Mouse (Mus musculus): ENCODE data around the gene Nlgn1. TPM values are rescaled to one million over a fixed set of nuclear protein-coding genes. Genes with fewer than 3 reads are reported as not detected.

Nlgn1 gene
- polyA plus RNA-seq, 1 experiment from 2014 or later, result 0.28 TPM

- H3K9me3 ChIP-seq, result no peaks in the 10 kb centered on the region
- no peak for DNase-seq (ENCODE audit: low spot score)
- 65% methylated on average over 4 of the region's 4 CpGs for WGBS
- H3K4me1 ChIP-seq, result no peaks in the 10 kb centered on the region
- H3K27ac ChIP-seq, result no peak overlapping the region
- H3K36me3 ChIP-seq, result no peaks in the 10 kb centered on the region
- H3K4me3 ChIP-seq, result no peak overlapping the region
- no peaks in the 10 kb centered on the region for H3K27me3 ChIP-seq (ENCODE audit: insufficient read depth, poor library complexity, severe bottlenecking)
Measured at GRCm38 (mm10) chr3:26270894-26271795, 61.1 kb downstream of the Nlgn1 start.

GRCm38 (mm10) chr3:26246564-26246963 lies 85.7 kb downstream of the Nlgn1 start:
- Histone ChIP-seq H3K36me3 (no peaks in the 10 kb centered on the region), H3K4me3 (no peak overlapping the region), H3K4me1 (no peaks in the 10 kb centered on the region), H3K27ac (no peak overlapping the region), H3K9me3 (no peaks in the 10 kb centered on the region), H3K27me3 (ENCODE audit: insufficient read depth, poor library complexity, severe bottlenecking) (no peaks in the 10 kb centered on the region)
- no peak for DNase-seq (ENCODE audit: low spot score)
- WGBS, result 82% methylated on average over 7 of the region's 7 CpGs

GRCm38 (mm10) chr3:26243274-26243673 lies 89.0 kb downstream of the Nlgn1 start:
- Histone ChIP-seq H3K4me1 (no peaks in the 10 kb centered on the region), H3K36me3 (no peaks in the 10 kb centered on the region), H3K27me3 (ENCODE audit: insufficient read depth, poor library complexity, severe bottlenecking) (no peaks in the 10 kb centered on the region), H3K4me3 (no peak overlapping the region), H3K9me3 (no peaks in the 10 kb centered on the region), H3K27ac (no peak overlapping the region)
- no peak for DNase-seq (ENCODE audit: low spot score)
- 68% methylated on average over 2 of the region's 2 CpGs for WGBS

DNA sequence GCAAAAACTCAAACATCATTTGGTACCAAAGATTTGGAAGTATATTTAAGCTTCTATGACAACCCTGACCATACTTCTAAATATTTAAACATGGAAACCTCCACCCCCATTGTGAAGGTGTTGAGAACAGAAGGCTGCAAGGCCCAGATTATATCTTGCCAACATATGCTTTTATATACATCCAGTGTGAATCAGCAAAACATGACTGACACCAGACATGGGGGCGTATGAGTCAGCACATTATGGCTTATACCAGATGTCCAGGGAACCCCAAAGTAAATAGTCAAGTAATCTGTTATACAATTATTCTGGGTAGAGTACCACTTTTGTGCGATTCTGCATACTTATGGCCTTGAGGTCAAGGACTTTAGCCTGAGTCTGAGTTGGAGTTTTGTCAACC lies 102.3 kb downstream of the Nlgn1 start:
- 83% methylated on average over 2 of the region's 2 CpGs for WGBS
- Histone ChIP-seq H3K4me3 (no peak overlapping the region), H3K27ac (no peak overlapping the region), H3K4me1 (no peaks in the 10 kb centered on the region), H3K9me3 (no peaks in the 10 kb centered on the region), H3K36me3 (no peaks in the 10 kb centered on the region), H3K27me3 (ENCODE audit: insufficient read depth, poor library complexity, severe bottlenecking) (no peaks in the 10 kb centered on the region)
- DNase-seq (ENCODE audit: low spot score), result no peak

GRCm38 (mm10) chr3:26228827-26229226 lies 103.4 kb downstream of the Nlgn1 start:
- no peaks in the 10 kb centered on the region for H3K9me3 ChIP-seq
- no peaks in the 10 kb centered on the region for H3K27me3 ChIP-seq (ENCODE audit: insufficient read depth, poor library complexity, severe bottlenecking)
- DNase-seq (ENCODE audit: low spot score), result no peak
- no peak overlapping the region for H3K4me3 ChIP-seq
- H3K36me3 ChIP-seq, result no peaks in the 10 kb centered on the region
- 70% methylated on average over 6 of the region's 6 CpGs for WGBS
- no peak overlapping the region for H3K27ac ChIP-seq
- no peaks in the 10 kb centered on the region for H3K4me1 ChIP-seq

- Histone ChIP-seq H3K36me3 (no peaks in the 10 kb centered on the region), H3K9me3 (no peaks in the 10 kb centered on the region), H3K27me3 (ENCODE audit: insufficient read depth, poor library complexity, severe bottlenecking) (no peaks in the 10 kb centered on the region), H3K4me1 (no peaks in the 10 kb centered on the region), H3K4me3 (no peak overlapping the region), H3K27ac (no peak overlapping the region)
- DNase-seq (ENCODE audit: low spot score), result no peak
- 61% methylated on average over 4 of the region's 4 CpGs for WGBS
Measured at GRCm38 (mm10) chr3:26228172-26228781, 104.0 kb downstream of the Nlgn1 start.

DNA sequence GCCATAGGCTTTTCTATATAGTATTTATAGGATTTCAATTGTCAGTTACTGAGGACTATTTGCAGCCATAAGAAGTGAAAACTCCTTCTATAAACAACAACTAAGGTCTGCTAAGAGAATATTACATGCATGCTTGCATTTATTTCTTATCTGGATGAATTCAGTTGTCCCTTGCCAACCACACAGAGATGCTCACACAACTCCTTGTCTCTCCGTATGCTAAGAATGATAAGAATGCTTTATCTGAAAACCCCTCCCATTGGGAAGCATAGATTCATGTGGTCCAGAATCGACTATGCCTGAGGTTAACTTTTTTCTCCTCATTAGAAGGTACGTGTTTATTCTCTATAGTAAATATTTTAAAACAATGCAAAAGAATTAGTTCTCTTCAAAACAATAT lies 108.8 kb downstream of the Nlgn1 start:
- Histone ChIP-seq H3K27ac (no peak overlapping the region), H3K9me3 (no peaks in the 10 kb centered on the region), H3K27me3 (ENCODE audit: insufficient read depth, poor library complexity, severe bottlenecking) (no peaks in the 10 kb centered on the region), H3K36me3 (no peaks in the 10 kb centered on the region), H3K4me3 (no peak overlapping the region), H3K4me1 (no peaks in the 10 kb centered on the region)
- no peak for DNase-seq (ENCODE audit: low spot score)
- WGBS, result 56% methylated on average over 3 of the region's 3 CpGs

GRCm38 (mm10) chr3:26216231-26216630 lies 116.0 kb downstream of the Nlgn1 start:
- Histone ChIP-seq H3K4me1 (no peaks in the 10 kb centered on the region), H3K27ac (no peak overlapping the region), H3K36me3 (no peaks in the 10 kb centered on the region), H3K9me3 (no peaks in the 10 kb centered on the region), H3K4me3 (no peak overlapping the region), H3K27me3 (ENCODE audit: insufficient read depth, poor library complexity, severe bottlenecking) (no peaks in the 10 kb centered on the region)
- DNase-seq (ENCODE audit: low spot score), result no peak
- 76% methylated on average over 5 of the region's 5 CpGs for WGBS

DNA sequence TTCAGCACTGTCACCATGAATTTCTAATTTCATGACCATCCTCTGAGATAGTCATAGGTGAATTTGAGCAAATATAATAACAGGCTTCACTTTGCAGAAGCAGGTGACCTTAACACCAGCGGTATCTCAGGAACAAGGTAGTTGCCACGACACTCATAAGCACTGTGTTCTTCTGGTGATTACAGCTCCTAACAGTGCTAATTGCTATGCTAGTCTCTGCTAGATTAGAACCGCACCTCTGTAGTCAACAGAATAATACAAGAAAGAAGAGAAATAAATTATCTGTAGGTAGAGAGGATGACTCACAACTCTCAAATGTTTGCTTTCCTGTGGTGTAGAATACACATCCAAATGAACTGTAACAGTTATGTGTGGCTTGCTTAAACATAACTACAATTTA lies 129.6 kb downstream of the Nlgn1 start:
- no peaks in the 10 kb centered on the region for H3K4me1 ChIP-seq
- no peak overlapping the region for H3K4me3 ChIP-seq
- H3K36me3 ChIP-seq, result no peaks in the 10 kb centered on the region
- no peak for DNase-seq (ENCODE audit: low spot score)
- H3K9me3 ChIP-seq, result no peaks in the 10 kb centered on the region
- no peaks in the 10 kb centered on the region for H3K27me3 ChIP-seq (ENCODE audit: insufficient read depth, poor library complexity, severe bottlenecking)
- H3K27ac ChIP-seq, result no peak overlapping the region
- WGBS, result 86% methylated on average over 3 of the region's 3 CpGs

DNA sequence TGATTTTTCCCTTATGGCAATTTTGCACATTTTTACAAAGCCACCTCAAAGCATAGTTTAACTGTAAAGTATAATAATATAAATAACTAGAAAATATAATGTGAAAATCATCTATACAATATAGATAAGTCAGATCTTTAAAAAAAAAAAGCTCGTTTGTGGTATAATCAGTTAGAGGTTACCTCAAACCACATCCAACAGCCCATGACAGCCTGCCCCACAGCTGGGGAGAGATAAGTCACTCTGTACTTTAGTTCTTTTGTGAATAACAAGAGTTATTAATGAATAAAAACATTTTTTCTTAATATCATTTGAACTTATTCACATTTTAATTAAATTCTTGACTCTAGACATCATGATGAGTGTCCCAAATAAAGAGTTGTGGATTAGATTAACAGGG lies 130.8 kb downstream of the Nlgn1 start:
- Histone ChIP-seq H3K9me3 (no peaks in the 10 kb centered on the region), H3K4me3 (no peak overlapping the region), H3K4me1 (no peaks in the 10 kb centered on the region), H3K27me3 (ENCODE audit: insufficient read depth, poor library complexity, severe bottlenecking) (no peaks in the 10 kb centered on the region), H3K36me3 (no peaks in the 10 kb centered on the region), H3K27ac (no peak overlapping the region)
- 41% methylated on average over 1 of the region's 1 CpGs for WGBS
- no peak for DNase-seq (ENCODE audit: low spot score)

DNA sequence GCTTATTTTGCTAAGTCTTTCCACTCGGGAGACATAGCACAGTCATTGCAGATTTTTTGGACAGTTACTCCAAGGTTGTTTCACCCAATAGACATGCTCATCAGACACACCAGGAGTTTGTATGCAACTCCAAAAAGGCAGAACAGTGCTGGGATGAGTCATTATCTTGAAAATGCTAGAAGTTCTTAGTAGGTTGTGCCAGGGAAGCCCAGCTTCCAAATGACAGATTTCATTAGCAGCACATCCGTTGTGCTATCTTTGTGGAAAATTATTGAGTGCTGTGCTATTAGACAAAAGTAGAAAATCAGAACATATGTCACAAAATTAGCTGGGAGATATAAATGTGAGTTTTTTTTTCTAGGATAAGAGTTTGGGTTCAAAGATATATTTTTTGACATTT lies 137.3 kb downstream of the Nlgn1 start:
- Histone ChIP-seq H3K9me3 (no peaks in the 10 kb centered on the region), H3K27ac (no peak overlapping the region), H3K4me3 (no peak overlapping the region), H3K4me1 (no peaks in the 10 kb centered on the region), H3K36me3 (no peaks in the 10 kb centered on the region), H3K27me3 (ENCODE audit: insufficient read depth, poor library complexity, severe bottlenecking) (no peaks in the 10 kb centered on the region)
- no peak for DNase-seq (ENCODE audit: low spot score)
- 64% methylated on average over 2 of the region's 2 CpGs for WGBS

DNA sequence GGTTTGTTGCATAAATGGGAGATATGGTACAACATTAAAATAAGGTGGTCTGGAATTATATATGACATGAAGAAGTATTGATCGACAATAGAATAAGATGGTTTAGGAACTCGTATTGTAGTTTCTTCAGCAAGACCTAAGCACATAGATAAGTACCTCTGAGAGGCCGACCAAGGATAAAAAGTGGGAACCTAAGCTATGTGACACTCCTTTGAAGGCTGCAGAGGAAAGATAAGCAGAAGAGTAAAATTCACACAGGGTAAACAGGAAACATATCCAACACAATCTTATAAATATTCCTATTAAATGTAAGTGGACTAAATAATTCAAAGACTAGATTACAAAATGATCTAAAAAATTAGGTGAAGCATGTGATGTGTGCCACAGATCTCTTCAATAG lies 151.2 kb downstream of the Nlgn1 start:
- Histone ChIP-seq H3K4me1 (no peaks in the 10 kb centered on the region), H3K27me3 (ENCODE audit: insufficient read depth, poor library complexity, severe bottlenecking) (no peaks in the 10 kb centered on the region), H3K4me3 (no peak overlapping the region), H3K36me3 (no peaks in the 10 kb centered on the region), H3K9me3 (no peaks in the 10 kb centered on the region), H3K27ac (no peak overlapping the region)
- WGBS, result 84% methylated on average over 3 of the region's 3 CpGs
- DNase-seq (ENCODE audit: low spot score), result no peak

DNA sequence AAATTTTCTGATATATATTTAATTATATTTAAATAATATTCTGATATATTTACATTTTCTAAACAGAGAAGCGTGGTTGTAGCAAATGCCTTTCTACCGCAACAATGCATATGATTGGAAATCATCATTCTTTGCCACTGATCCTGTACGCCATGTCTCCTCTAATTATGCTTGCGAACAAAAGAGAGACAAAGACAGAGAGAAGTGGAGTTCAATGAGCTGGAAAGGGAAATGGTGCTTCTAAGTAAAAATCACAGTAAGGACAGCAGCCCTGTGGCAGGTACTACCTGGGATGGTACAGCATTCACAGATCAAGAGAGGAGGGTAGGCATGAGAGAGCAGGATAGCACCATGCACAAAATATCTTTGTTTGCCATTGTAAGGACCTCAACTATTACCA lies 156.9 kb downstream of the Nlgn1 start:
- no peaks in the 10 kb centered on the region for H3K4me1 ChIP-seq
- H3K36me3 ChIP-seq, result no peaks in the 10 kb centered on the region
- H3K4me3 ChIP-seq, result no peak overlapping the region
- DNase-seq (ENCODE audit: low spot score), result no peak
- no peaks in the 10 kb centered on the region for H3K9me3 ChIP-seq
- 90% methylated on average over 4 of the region's 4 CpGs for WGBS
- no peaks in the 10 kb centered on the region for H3K27me3 ChIP-seq (ENCODE audit: insufficient read depth, poor library complexity, severe bottlenecking)
- H3K27ac ChIP-seq, result no peak overlapping the region

Measured in heart, embryonic 10.5 days (tissue).